Mouse (Mus musculus): ENCODE measurements around the gene Cd81. TPM values are rescaled to one million over a fixed set of nuclear protein-coding genes. Genes with fewer than 3 reads are reported as not detected.

Cd81 gene
- polyA plus RNA-seq, 1 experiment: 278 TPM

DNA sequence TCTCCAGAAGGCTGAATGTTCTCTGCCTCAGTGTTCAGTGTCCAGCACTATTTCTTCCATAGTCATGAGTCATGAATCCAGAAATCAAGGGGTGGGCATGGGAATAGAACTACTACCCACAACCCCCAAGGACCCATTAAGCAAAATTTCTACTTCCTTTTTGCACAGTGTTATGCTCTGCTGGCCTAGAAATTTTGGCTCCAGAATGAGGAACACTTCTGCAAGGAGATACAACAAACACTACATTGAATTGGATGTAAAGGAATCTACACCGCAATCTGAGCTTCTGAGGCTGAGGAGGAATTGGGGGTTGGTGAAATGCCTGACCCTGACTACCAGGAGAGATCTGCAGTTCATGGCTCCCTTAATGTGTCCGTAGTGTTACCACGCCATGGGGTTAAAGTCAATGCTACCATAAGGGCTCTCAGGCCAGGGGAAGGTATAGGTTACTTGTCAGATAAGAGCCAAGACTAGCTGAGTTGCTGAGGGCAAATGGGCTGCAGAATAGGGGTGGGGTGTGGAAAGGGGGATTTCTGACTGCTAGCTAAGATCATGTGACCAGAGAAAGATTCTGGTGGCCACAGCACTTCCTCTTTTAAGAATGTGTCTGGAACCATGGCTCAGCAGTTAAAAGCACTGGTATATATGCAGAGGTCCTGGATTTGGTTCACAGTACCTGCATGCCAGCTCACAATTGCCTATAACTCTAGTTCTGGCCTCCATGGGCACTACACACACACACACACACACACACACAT, 14.2 kb upstream of the Cd81 start:
- no peak for DNase-seq (ENCODE audit: low read depth)

GRCm38 (mm10) chr7:143040561-143040960, 12.0 kb upstream of the Cd81 start:
- TF ChIP-seq CTCF (IDR thresholded peaks at IDR 0.05; ENCODE audit: borderline replicate concordance, extremely low read depth, insufficient read depth, insufficient read length): no peak
- TF ChIP-seq POLR2A (IDR thresholded peaks at IDR 0.05; ENCODE audit: borderline replicate concordance, extremely low read depth, insufficient read depth, insufficient read length, poor library complexity, severe bottlenecking): no peak
- DNase-seq (ENCODE audit: low read depth): no peak

More for the DNA sequence above, 14.2 kb upstream of the Cd81 start:
- TF ChIP-seq CTCF (IDR thresholded peaks at IDR 0.05; ENCODE audit: borderline replicate concordance, extremely low read depth, insufficient read depth, insufficient read length) (no peak), POLR2A (IDR thresholded peaks at IDR 0.05; ENCODE audit: borderline replicate concordance, extremely low read depth, insufficient read depth, insufficient read length, poor library complexity, severe bottlenecking) (no peak)

DNA sequence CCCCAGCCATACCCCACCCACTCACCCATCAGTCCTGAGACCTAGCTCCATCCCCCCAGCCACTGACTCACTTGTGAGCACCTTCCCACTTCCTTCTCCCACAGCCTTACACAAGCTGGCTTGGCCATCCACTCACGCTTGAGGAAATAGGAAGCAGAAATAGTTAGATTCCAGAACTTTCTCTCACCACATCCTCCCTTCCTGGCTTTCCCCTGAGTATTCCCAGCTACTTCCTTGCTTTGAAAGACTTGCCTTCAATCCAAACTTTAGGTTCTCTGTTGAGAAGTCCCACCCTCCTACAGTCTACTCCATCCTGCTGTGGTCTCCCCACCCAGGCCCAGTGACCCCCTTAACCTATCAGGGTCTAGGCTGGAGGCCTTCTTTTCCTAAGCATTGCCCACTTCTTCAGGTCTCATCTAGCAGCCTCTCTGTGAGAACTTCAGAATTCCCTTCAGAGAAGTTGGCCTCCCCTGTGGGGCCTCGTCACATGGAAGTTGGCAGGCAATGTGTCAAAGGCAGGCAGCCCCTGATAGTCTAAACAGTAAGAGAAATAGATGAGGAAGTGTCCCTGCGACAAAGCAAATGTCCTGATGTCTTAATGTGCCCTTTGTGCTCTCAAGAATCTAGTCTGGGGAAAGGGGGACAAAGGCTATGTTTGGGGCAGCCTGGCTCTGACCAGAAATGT, 11.3 kb upstream of the Cd81 start:
- no peak for TF ChIP-seq POLR2A (IDR thresholded peaks at IDR 0.05; ENCODE audit: borderline replicate concordance, extremely low read depth, insufficient read depth, insufficient read length, poor library complexity, severe bottlenecking)
- no peak for TF ChIP-seq CTCF (IDR thresholded peaks at IDR 0.05; ENCODE audit: borderline replicate concordance, extremely low read depth, insufficient read depth, insufficient read length)
- no peak for DNase-seq (ENCODE audit: low read depth)

DNA sequence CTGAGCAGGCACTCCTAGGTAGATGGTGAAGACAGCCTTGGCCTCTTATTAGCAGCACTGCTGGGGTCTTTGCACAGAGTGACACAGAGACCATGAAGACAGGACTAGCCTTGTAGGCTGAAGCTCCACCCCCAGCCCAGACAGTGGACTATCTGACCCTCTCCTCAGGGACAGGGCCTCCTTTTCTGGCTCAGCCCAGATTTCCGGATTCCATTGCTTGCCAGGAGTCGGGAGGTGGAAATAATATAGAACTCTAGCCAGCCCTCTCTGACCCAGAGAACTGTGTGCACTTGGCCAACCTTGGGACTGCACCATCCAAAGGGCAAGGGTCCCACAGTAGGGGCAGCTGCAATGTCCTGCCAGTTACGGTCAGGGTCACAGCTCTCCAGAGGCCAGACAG, 10.4 kb upstream of the Cd81 start:
- TF ChIP-seq POLR2A (IDR thresholded peaks at IDR 0.05; ENCODE audit: borderline replicate concordance, extremely low read depth, insufficient read depth, insufficient read length, poor library complexity, severe bottlenecking) (no peak), CTCF (IDR thresholded peaks at IDR 0.05; ENCODE audit: borderline replicate concordance, extremely low read depth, insufficient read depth, insufficient read length) (no peak)
- no peak for DNase-seq (ENCODE audit: low read depth)

DNA sequence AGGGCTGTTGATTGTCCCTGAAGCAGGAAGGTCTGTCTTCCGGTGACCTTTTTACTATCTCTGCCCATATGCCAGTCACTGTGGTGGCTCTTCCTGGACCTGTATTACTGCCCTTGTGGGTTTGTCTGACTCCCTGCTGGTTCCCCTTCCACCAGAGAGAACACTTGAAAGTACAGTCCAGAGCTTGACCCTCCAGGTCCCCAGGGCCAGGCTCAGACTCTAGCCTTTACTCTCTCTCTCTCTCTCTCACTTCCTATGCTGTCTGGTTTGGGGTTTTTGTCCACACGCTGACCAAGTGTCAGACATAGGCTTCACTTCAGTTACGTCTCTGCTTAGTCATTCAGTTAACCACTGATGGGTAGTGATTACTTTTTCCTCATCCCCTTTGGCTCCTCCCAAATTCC, 9.6 kb upstream of the Cd81 start:
- no peak for DNase-seq (ENCODE audit: low read depth)
- TF ChIP-seq CTCF (IDR thresholded peaks at IDR 0.05; ENCODE audit: borderline replicate concordance, extremely low read depth, insufficient read depth, insufficient read length) (no peak), POLR2A (IDR thresholded peaks at IDR 0.05; ENCODE audit: borderline replicate concordance, extremely low read depth, insufficient read depth, insufficient read length, poor library complexity, severe bottlenecking) (no peak)

DNA sequence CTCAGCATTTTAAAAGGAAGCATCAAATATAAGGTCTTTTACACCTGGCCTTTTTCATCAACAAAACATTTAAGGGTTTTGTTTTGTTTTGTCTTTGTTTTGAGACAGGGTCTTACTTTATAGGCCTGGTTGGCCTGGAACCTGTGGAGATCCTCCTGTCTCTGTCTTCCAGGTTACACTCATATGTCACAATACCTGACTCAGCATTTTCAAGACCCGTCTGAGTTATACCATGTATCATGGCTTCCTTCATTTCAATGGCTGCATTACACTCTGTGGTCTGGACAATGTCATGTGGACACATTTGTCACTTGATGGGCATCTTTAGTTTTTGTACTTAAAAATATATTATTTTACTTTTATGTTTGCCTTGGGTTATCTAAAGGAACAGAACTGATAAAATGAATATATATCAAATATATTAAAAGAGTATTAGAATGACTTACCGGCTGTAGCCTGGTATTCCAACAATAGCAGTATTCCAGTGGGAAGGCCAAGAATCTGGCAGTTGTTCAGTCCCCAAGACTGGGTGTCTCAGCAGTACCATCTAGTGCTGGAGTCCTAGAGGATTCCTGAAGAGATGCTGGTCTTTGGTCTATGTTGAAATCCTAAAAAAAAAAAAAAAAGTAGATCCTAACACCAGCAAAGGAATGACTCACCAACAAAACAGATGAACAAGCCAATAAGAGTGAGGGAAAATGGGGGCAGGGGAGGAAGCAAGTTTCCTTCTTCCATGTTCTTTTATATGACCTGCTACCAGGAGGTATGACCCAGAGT, 8.3 kb upstream of the Cd81 start:
- DNase-seq (ENCODE audit: low read depth): no peak
- TF ChIP-seq POLR2A (IDR thresholded peaks at IDR 0.05; ENCODE audit: borderline replicate concordance, extremely low read depth, insufficient read depth, insufficient read length, poor library complexity, severe bottlenecking) (no peak), CTCF (IDR thresholded peaks at IDR 0.05; ENCODE audit: borderline replicate concordance, extremely low read depth, insufficient read depth, insufficient read length) (no peak)

- no peak for DNase-seq (ENCODE audit: low read depth)
- TF ChIP-seq CTCF (IDR thresholded peaks at IDR 0.05; ENCODE audit: borderline replicate concordance, extremely low read depth, insufficient read depth, insufficient read length) (no peak; the same call in 1 of the 2 replicates), POLR2A (IDR thresholded peaks at IDR 0.05; ENCODE audit: borderline replicate concordance, extremely low read depth, insufficient read depth, insufficient read length, poor library complexity, severe bottlenecking) (no peak)
These were observed 7.7 kb upstream of the Cd81 start for GRCm38 (mm10) chr7:143044826-143045206.

GRCm38 (mm10) chr7:143046358-143046757, 6.2 kb upstream of the Cd81 start:
- DNase-seq (ENCODE audit: low read depth): no peak

DNA sequence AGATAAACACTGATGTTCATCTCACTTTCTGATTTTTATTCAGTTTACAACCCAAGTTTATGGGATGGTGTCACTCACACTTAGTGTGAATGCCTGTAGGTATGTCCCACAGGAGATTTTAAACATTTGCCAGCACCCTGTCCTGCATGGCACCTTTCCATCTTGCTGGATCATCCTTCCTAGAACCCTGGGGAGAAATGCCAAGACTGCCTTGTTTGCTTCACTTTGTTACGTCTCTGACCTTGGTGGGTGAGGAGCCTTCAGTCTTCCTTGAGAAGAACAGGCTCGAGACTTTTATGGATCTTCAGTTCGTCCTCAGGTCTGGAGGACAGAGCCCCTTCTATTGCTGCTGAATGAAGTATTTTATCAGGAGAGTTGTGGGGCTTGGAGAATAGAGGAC, 3.2 kb upstream of the Cd81 start:
- no peak for DNase-seq (ENCODE audit: low read depth)
- TF ChIP-seq POLR2A (IDR thresholded peaks at IDR 0.05; ENCODE audit: borderline replicate concordance, extremely low read depth, insufficient read depth, insufficient read length, poor library complexity, severe bottlenecking): no peak
- TF ChIP-seq CTCF (IDR thresholded peaks at IDR 0.05; ENCODE audit: borderline replicate concordance, extremely low read depth, insufficient read depth, insufficient read length): no peak

More at GRCm38 (mm10) chr7:143046358-143046757, 6.2 kb upstream of the Cd81 start:
- TF ChIP-seq POLR2A (IDR thresholded peaks at IDR 0.05; ENCODE audit: borderline replicate concordance, extremely low read depth, insufficient read depth, insufficient read length, poor library complexity, severe bottlenecking): no peak
- TF ChIP-seq CTCF (IDR thresholded peaks at IDR 0.05; ENCODE audit: borderline replicate concordance, extremely low read depth, insufficient read depth, insufficient read length): no peak

GRCm38 (mm10) chr7:143049841-143050816, 2.4 kb upstream of the Cd81 start:
- no peak for DNase-seq (ENCODE audit: low read depth)
- TF ChIP-seq CTCF (IDR thresholded peaks at IDR 0.05; ENCODE audit: borderline replicate concordance, extremely low read depth, insufficient read depth, insufficient read length) (no peak), POLR2A (IDR thresholded peaks at IDR 0.05; ENCODE audit: borderline replicate concordance, extremely low read depth, insufficient read depth, insufficient read length, poor library complexity, severe bottlenecking) (no peak)

Measured in brain, embryonic 14.5 days (tissue).